Mouse (Mus musculus) gastrocnemius, postnatal 25 days (tissue): ENCODE results near the gene Rtbdn. TPM values are rescaled to one million over a fixed set of nuclear protein-coding genes. Genes with fewer than 3 reads are reported as not detected.

ENCODE experiments used
- DNase-seq: peaks from one replicate; pipeline ENCODE4 v3.0.0; 2022
- total RNA-seq, 2 experiments: library from RNA; stranded (reverse); gene quantifications; 1 replicate in 1 of 2; 2 replicates in 1 of 2; pipeline ENCODE4 v1.2.3; 2021

Gene Rtbdn
- total RNA-seq, 2 experiments from 2014 or later = not detected

- no peak for DNase-seq
Observed at GRCm38 (mm10) chr8:84963952-84964351, 17.2 kb downstream of the Rtbdn start.

- peak; percentile 92 for DNase-seq
Observed at GRCm38 (mm10) chr8:84965731-84966291, 19.0 kb downstream of the Rtbdn start.

- no peak for DNase-seq
Observed at GRCm38 (mm10) chr8:84966603-84967002, 19.8 kb downstream of the Rtbdn start.

GRCm38 (mm10) chr8:84967532-84968304 is 20.9 kb downstream of the Rtbdn start:
- no peak for DNase-seq

- DNase-seq = no peak
Observed at GRCm38 (mm10) chr8:84968650-84969049, 21.9 kb downstream of the Rtbdn start.

- DNase-seq = peak; percentile 75
Observed at GRCm38 (mm10) chr8:84969241-84970134, 22.7 kb downstream of the Rtbdn start, which contains the start of the genes Gm49661, Prdx2 and Rnaseh2a. Gene Gm49661 (minus strand): TSS chr8:84969433. Gene Prdx2 (plus strand): TSS chr8:84969587. Gene Rnaseh2a (minus strand): TSS chr8:84969767.

GRCm38 (mm10) chr8:84970135-84970790 is 23.5 kb downstream of the Rtbdn start:
- no peak for DNase-seq

- DNase-seq = no peak
Observed at GRCm38 (mm10) chr8:84970913-84971312, 24.1 kb downstream of the Rtbdn start.

GRCm38 (mm10) chr8:84973079-84973478 is 26.3 kb downstream of the Rtbdn start:
- no peak for DNase-seq

- DNase-seq = peak; percentile 48
Observed at GRCm38 (mm10) chr8:84973803-84974542, 27.2 kb downstream of the Rtbdn start.

GRCm38 (mm10) chr8:84974543-84975142 is 27.9 kb downstream of the Rtbdn start:
- DNase-seq = no peak

GRCm38 (mm10) chr8:84975434-84975833 is 28.6 kb downstream of the Rtbdn start:
- peak; percentile 48 for DNase-seq

- DNase-seq = peak; percentile 94
Observed at GRCm38 (mm10) chr8:84976031-84976762, 29.4 kb downstream of the Rtbdn start.

- no peak for DNase-seq
Observed at GRCm38 (mm10) chr8:84976763-84977434, 30.1 kb downstream of the Rtbdn start.

- DNase-seq = peak; percentile 63
Observed at GRCm38 (mm10) chr8:84977435-84978247, 30.9 kb downstream of the Rtbdn start.

GRCm38 (mm10) chr8:84978248-84978940 is 31.6 kb downstream of the Rtbdn start, which contains the start of gene Junb:
Gene Junb (minus strand): TSS chr8:84978718.
- DNase-seq = peak; percentile 98

- peak; percentile 93 for DNase-seq
Observed at GRCm38 (mm10) chr8:84979599-84980421, 33.0 kb downstream of the Rtbdn start.
